Mouse (Mus musculus) B cell, adult 67 days (primary cell): ENCODE results near the gene Slc20a1. TPM values are rescaled to one million over a fixed set of nuclear protein-coding genes. Genes with fewer than 3 reads are reported as not detected.

Experiments
- total RNA-seq, 2 experiments: library from RNA; stranded (reverse); gene quantifications; 4 replicates each; pipeline ENCODE4 v1.2.4; 2023

The Slc20a1 gene
- 100 to 1,000 TPM; 164 to 178 TPM for total RNA-seq

GRCm38 (mm10) chr2:129198436-129199327, at the start of gene Slc20a1:
Slc20a1 (plus strand) TSS chr2:129198764.

Other genes with a start within 250 kb of the Slc20a1 start
- gene Zc3h6, start 231.4 kb upstream of the Slc20a1 start, total RNA-seq = 10 to 100 TPM in 1 of 2 experiments, 1 to 10 TPM in 1; 9.0 to 16.2 TPM
- 1 to 10 TPM; 5.5 TPM for gene Gm10762, start 231.0 kb upstream of the Slc20a1 start, total RNA-seq
- under 1 TPM in 1 of 2 experiments, not detected in 1; 0.17 TPM for gene Vinac1, start 150.6 kb upstream of the Slc20a1 start, total RNA-seq
- 1 to 10 TPM; 5.1 to 5.4 TPM for gene Ttl, start 132.8 kb upstream of the Slc20a1 start, total RNA-seq
- 10 to 100 TPM; 51.3 to 59.2 TPM for gene Polr1b, start 97.8 kb upstream of the Slc20a1 start, total RNA-seq
- gene Chchd5, start 69.1 kb upstream of the Slc20a1 start, total RNA-seq = 10 to 100 TPM; 15.3 to 21.6 TPM
- 1 to 10 TPM in 1 of 2 experiments, under 1 TPM in 1; 0.86 to 1.0 TPM for gene Ckap2l, start 98.4 kb downstream of the Slc20a1 start, total RNA-seq
- not detected for gene Il1a, start 111.2 kb downstream of the Slc20a1 start, total RNA-seq
- 1 to 10 TPM in 1 of 2 experiments, under 1 TPM in 1; 0.98 to 3.3 TPM for gene Il1b, start 172.4 kb downstream of the Slc20a1 start, total RNA-seq